ENCODE assay signal across 27 mouse cellular contexts in genomic region chr17:91531488-91531887, GRCm38 (mm10).
"Had no signal": no experiment of that assay in that cellular context is flagged by ENCODE, and none has a peak within 500 bp of the region (broad histone marks: within the 10 kb centered on the region; RNA-seq: fewer than 3 reads in every experiment).

No protein-coding gene starts in this region.

- H3K4me3 ChIP-seq: gastrocnemius, adult 2 months; heart, adult 2 months; heart, embryonic 13.5 days; heart, embryonic 15.5 days; hindbrain, embryonic 13.5 days; hindbrain, embryonic 15.5 days; kidney, embryonic 15.5 days; limb, embryonic 13.5 days; limb, embryonic 15.5 days; liver, embryonic 12.5 days had no signal

- H3K27ac ChIP-seq: gastrocnemius, adult 2 months; heart, adult 2 months; heart, embryonic 13.5 days; heart, embryonic 15.5 days; hindbrain, embryonic 13.5 days; hindbrain, embryonic 15.5 days; hindbrain, postnatal 0 days; kidney, embryonic 15.5 days; kidney, postnatal 0 days; limb, embryonic 13.5 days; limb, embryonic 15.5 days; liver, embryonic 12.5 days; liver, embryonic 14.5 days had no signal

- H3K9ac ChIP-seq: heart, embryonic 13.5 days; heart, embryonic 15.5 days; hindbrain, embryonic 13.5 days; hindbrain, embryonic 15.5 days; kidney, embryonic 15.5 days; limb, embryonic 13.5 days; limb, embryonic 15.5 days; liver, embryonic 12.5 days; liver, embryonic 14.5 days had no signal

- H3K9me3 ChIP-seq: heart, embryonic 13.5 days; heart, embryonic 15.5 days; hindbrain, embryonic 13.5 days; hindbrain, embryonic 15.5 days; kidney, embryonic 15.5 days; limb, embryonic 13.5 days; limb, embryonic 15.5 days; liver, embryonic 12.5 days had no signal

- H3K4me2 ChIP-seq: heart, embryonic 11.5 days; heart, embryonic 13.5 days; heart, embryonic 15.5 days; hindbrain, embryonic 13.5 days; hindbrain, embryonic 15.5 days; kidney, embryonic 15.5 days; limb, embryonic 13.5 days; limb, embryonic 15.5 days; liver, embryonic 12.5 days had no signal

- DNase-seq: gastrocnemius, adult 2 months; gastrocnemius, postnatal 10 days; gastrocnemius, postnatal 25 days; heart, adult 11 months; heart, adult 2 months; heart, postnatal 14 days; heart, postnatal 36 days; kidney, adult 11 months; kidney, adult 2 months; kidney, adult 9 months; kidney, postnatal 14 days; kidney, postnatal 36 days; layer of hippocampus, postnatal 36 days; left cerebral cortex, postnatal 4 days had no signal

- H3K36me3 ChIP-seq: heart, embryonic 13.5 days; heart, embryonic 15.5 days; hindbrain, embryonic 13.5 days; hindbrain, embryonic 15.5 days; kidney, embryonic 15.5 days; limb, embryonic 13.5 days; limb, embryonic 15.5 days; liver, embryonic 12.5 days had no signal

- H3K27me3 ChIP-seq: heart, embryonic 13.5 days; heart, embryonic 15.5 days; hindbrain, embryonic 13.5 days; hindbrain, embryonic 15.5 days; kidney, embryonic 15.5 days; limb, embryonic 13.5 days; limb, embryonic 15.5 days; liver, embryonic 12.5 days had no signal

- ATAC-seq: hindbrain, postnatal 0 days; intestine, embryonic 16.5 days; liver, embryonic 12.5 days had no signal

- H3K4me1 ChIP-seq: heart, embryonic 13.5 days; heart, embryonic 15.5 days; hindbrain, embryonic 13.5 days; hindbrain, embryonic 15.5 days; kidney, embryonic 15.5 days; limb, embryonic 13.5 days; limb, embryonic 15.5 days; liver, embryonic 12.5 days had no signal
